28 mouse cellular contexts compared by ENCODE assay signal in genomic region chr5:31467798-31468197, GRCm38 (mm10). TPM values are rescaled to one million over a fixed set of nuclear protein-coding genes. Genes with fewer than 3 reads are reported as not detected.
DNase-seq lines count a peak whose midpoint lies in the region; ATAC-seq and TF ChIP-seq lines count a peak whose summit lies in the region.
"Had no signal": no experiment of that assay in that cellular context is flagged by ENCODE, and none has a peak within 500 bp of the region (broad histone marks: within the 10 kb centered on the region; RNA-seq: fewer than 3 reads in every experiment).

No protein-coding gene starts in this region.

- TF ChIP-seq CTCF in bone marrow macrophage, adult 2 months (IDR thresholded peaks at IDR 0.05; ENCODE audit: low read depth, low read length) = no peak

- H3K27ac ChIP-seq in bone marrow macrophage, adult 2 months (ENCODE audit: insufficient read depth, low read depth, low read length) = peak overlapping the region; percentile 67
- H3K27ac ChIP-seq: embryonic facial prominence, embryonic 13.5 days; heart, embryonic 15.5 days; hindbrain, embryonic 13.5 days; left cerebral cortex, adult 2 months; liver, embryonic 14.5 days; midbrain, embryonic 12.5 days; neural tube, embryonic 13.5 days had no signal

- TF ChIP-seq POLR2A in bone marrow macrophage, adult 2 months (IDR thresholded peaks at IDR 0.05; ENCODE audit: borderline replicate concordance, low read depth, low read length) = 0 out of 2 replicates have a peak, but pooled peaks have one; percentile 23

- H3K4me3 ChIP-seq in bone marrow macrophage, adult 2 months (ENCODE audit: insufficient read depth, low read length) = no peak overlapping the region
- H3K4me3 ChIP-seq: embryonic facial prominence, embryonic 13.5 days; heart, embryonic 15.5 days; hindbrain, embryonic 13.5 days; left cerebral cortex, adult 2 months; midbrain, embryonic 12.5 days; neural tube, embryonic 13.5 days had no signal

- ATAC-seq in megakaryocyte, adult 5-6 weeks (ENCODE audit: poor library complexity, severe bottlenecking) = peak; percentile 92
- ATAC-seq: activated CD4-positive, CD25-positive, alpha-beta regulatory T cell, adult 4 months; forebrain, embryonic 16.5 days; intestine, embryonic 16.5 days had no signal

- intact Hi-C loops in heart, postnatal 25 days (cut with DNase I) = loop anchor here (10.0 kb wide), 1 partner anchor 173 kb away; the partner anchor contains the start of genes Fndc4, Gckr and Ift172

- peaks cover 12% of the 10 kb centered on the region for H3K4me1 ChIP-seq in bone marrow macrophage, adult 2 months (ENCODE audit: control insufficient read depth, insufficient read depth, low read length)
- H3K4me1 ChIP-seq: embryonic facial prominence, embryonic 13.5 days; heart, embryonic 15.5 days; hindbrain, embryonic 13.5 days; midbrain, embryonic 12.5 days; neural tube, embryonic 13.5 days had no signal

- DNase-seq in heart, postnatal 25 days (ENCODE audit: low spot score) = peak; percentile 5
- no peak for DNase-seq in heart, postnatal 4 days
- peak; percentile 40 for DNase-seq in A20 (ENCODE audit: low read depth, low spot score)
- no peak for DNase-seq in adrenal gland, adult 2 months
- no peak for DNase-seq in cerebellum, postnatal 10 days
- DNase-seq in cerebellum, postnatal 36 days = no peak
- DNase-seq: adrenal gland, postnatal 25 days; cerebellum, adult 18-20 months; gastrocnemius, postnatal 36 days; kidney, postnatal 4 days; layer of hippocampus, adult 9-11 months; spleen, adult 18-20 months; thymus, postnatal 4 days had no signal

RNA-seq across cellular contexts. Expression of gene Zfp512, which starts 15.6 kb away (rescaled TPM):
- total RNA-seq in heart, postnatal 25 days (2021) = 10 to 100 TPM; 19.2 to 22.2 TPM
- total RNA-seq in heart, postnatal 4 days (2021) = 10 to 100 TPM; 22.6 to 26.9 TPM
- 24.8 and 34.2 TPM in 2 replicates for polyA plus RNA-seq in bone marrow macrophage, adult 2 months (2012; ENCODE audit: insufficient read depth, insufficient read length, missing spikeins)
- 11.0 and 18.1 TPM in 2 replicates for total RNA-seq in megakaryocyte, adult 5-6 weeks (2015)
- 20.6 and 24.2 TPM in 2 replicates for total RNA-seq in megakaryocyte, adult 5-6 weeks (2017)
- total RNA-seq in adrenal gland, adult 2 months (2021) = 10 to 100 TPM; 14.2 to 22.2 TPM
- polyA plus RNA-seq in adrenal gland, adult 2 months (2012; rRNA removed) = 4.9 and 5.1 TPM in 2 replicates

RNA-seq across cellular contexts. Expression of gene 4930548H24Rik, which starts 17.7 kb away (rescaled TPM):
- total RNA-seq in heart, postnatal 25 days (2021) = not detected
- under 1 TPM; 0.38 to 0.55 TPM for total RNA-seq in heart, postnatal 4 days (2021)
- polyA plus RNA-seq in bone marrow macrophage, adult 2 months (2012; ENCODE audit: insufficient read depth, insufficient read length, missing spikeins) = not detected in 2 replicates
- total RNA-seq in megakaryocyte, adult 5-6 weeks (2015) = not detected in 2 replicates
- total RNA-seq in megakaryocyte, adult 5-6 weeks (2017) = 0.12 and 0.44 TPM in 2 replicates
- under 1 TPM in 1 of 2 experiments, not detected in 1; 0.14 TPM for total RNA-seq in adrenal gland, adult 2 months (2021)
- not detected in 2 replicates for polyA plus RNA-seq in adrenal gland, adult 2 months (2012; rRNA removed)
- total RNA-seq: adrenal gland, postnatal 25 days; gastrocnemius, postnatal 36 days had no signal
- polyA plus RNA-seq: cortical plate, adult 2 months; embryonic facial prominence, embryonic 13.5 days; forebrain, embryonic 16.5 days; heart, embryonic 15.5 days; hindbrain, embryonic 13.5 days; intestine, embryonic 16.5 days; limb, embryonic 11.5 days; neural tube, embryonic 13.5 days; stomach, embryonic 14.5 days had no signal

RNA-seq across cellular contexts. Expression of gene Gpn1, which starts 26.7 kb away (rescaled TPM):
- 10 to 100 TPM; 23.7 to 25.4 TPM for total RNA-seq in heart, postnatal 25 days (2021)
- total RNA-seq in heart, postnatal 4 days (2021) = 10 to 100 TPM; 25.9 to 28.3 TPM
- 13.8 and 17.3 TPM in 2 replicates for polyA plus RNA-seq in bone marrow macrophage, adult 2 months (2012; ENCODE audit: insufficient read depth, insufficient read length, missing spikeins)
- 7.7 and 11.0 TPM in 2 replicates for total RNA-seq in megakaryocyte, adult 5-6 weeks (2015)
- total RNA-seq in megakaryocyte, adult 5-6 weeks (2017) = 9.6 and 14.9 TPM in 2 replicates
- total RNA-seq in adrenal gland, adult 2 months (2021) = 10 to 100 TPM; 28.6 to 36.3 TPM
- polyA plus RNA-seq in adrenal gland, adult 2 months (2012; rRNA removed) = 38.4 and 48.8 TPM in 2 replicates

RNA-seq across cellular contexts. Expression of gene Slc4a1ap, which starts 59.0 kb away (rescaled TPM):
- 10 to 100 TPM; 19.1 to 19.5 TPM for total RNA-seq in heart, postnatal 25 days (2021)
- total RNA-seq in heart, postnatal 4 days (2021) = 10 to 100 TPM; 21.2 to 21.4 TPM
- 37.2 and 44.5 TPM in 2 replicates for polyA plus RNA-seq in bone marrow macrophage, adult 2 months (2012; ENCODE audit: insufficient read depth, insufficient read length, missing spikeins)
- total RNA-seq in megakaryocyte, adult 5-6 weeks (2015) = 41.3 and 50.5 TPM in 2 replicates
- 44.2 and 54.6 TPM in 2 replicates for total RNA-seq in megakaryocyte, adult 5-6 weeks (2017)
- total RNA-seq in adrenal gland, adult 2 months (2021) = 10 to 100 TPM; 27.9 to 31.2 TPM
- polyA plus RNA-seq in adrenal gland, adult 2 months (2012; rRNA removed) = 13.9 and 16.4 TPM in 2 replicates

RNA-seq across cellular contexts. Expression of gene Supt7l, which starts 59.8 kb away (rescaled TPM):
- total RNA-seq in heart, postnatal 25 days (2021) = 10 to 100 TPM; 12.4 to 13.6 TPM
- 10 to 100 TPM; 16.1 to 16.4 TPM for total RNA-seq in heart, postnatal 4 days (2021)
- polyA plus RNA-seq in bone marrow macrophage, adult 2 months (2012; ENCODE audit: insufficient read depth, insufficient read length, missing spikeins) = 16.2 and 17.9 TPM in 2 replicates
- 11.2 and 14.0 TPM in 2 replicates for total RNA-seq in megakaryocyte, adult 5-6 weeks (2015)
- 14.1 and 18.5 TPM in 2 replicates for total RNA-seq in megakaryocyte, adult 5-6 weeks (2017)
- total RNA-seq in adrenal gland, adult 2 months (2021) = 10 to 100 TPM; 15.7 to 20.1 TPM
- 11.7 and 13.0 TPM in 2 replicates for polyA plus RNA-seq in adrenal gland, adult 2 months (2012; rRNA removed)

Comparison
In these comparisons a context has a peak if more than half of its experiments do, and no peak if none do; other contexts are left out.
1. DNase-seq: peak in heart, postnatal 25 days (single experiment) and A20 (single experiment); none in heart, postnatal 4 days (single experiment), adrenal gland, adult 2 months (single experiment), cerebellum, postnatal 10 days (0 of 2) and cerebellum, postnatal 36 days (0 of 2).